Mouse (Mus musculus) embryo, embryonic 10.5 days (tissue): ENCODE data around the gene Cops3.

Experiments used
- DNase-seq: peaks from one replicate; pipeline ENCODE4 v3.0.0-alpha.2; 2015; ENCODE audit warnings: low spot score

Cops3 gene

GRCm38 (mm10) chr11:59810480-59811158 is 29.0 kb downstream of the Cops3 start:
- DNase-seq: no peak

- DNase-seq: peak; percentile 89
Observed at GRCm38 (mm10) chr11:59809670-59810474, 29.8 kb downstream of the Cops3 start, which contains the start of gene Flcn. Flcn (minus strand) TSS chr11:59810016.

- DNase-seq: peak; percentile 19
Observed at GRCm38 (mm10) chr11:59809071-59809669, 30.5 kb downstream of the Cops3 start.

DNA sequence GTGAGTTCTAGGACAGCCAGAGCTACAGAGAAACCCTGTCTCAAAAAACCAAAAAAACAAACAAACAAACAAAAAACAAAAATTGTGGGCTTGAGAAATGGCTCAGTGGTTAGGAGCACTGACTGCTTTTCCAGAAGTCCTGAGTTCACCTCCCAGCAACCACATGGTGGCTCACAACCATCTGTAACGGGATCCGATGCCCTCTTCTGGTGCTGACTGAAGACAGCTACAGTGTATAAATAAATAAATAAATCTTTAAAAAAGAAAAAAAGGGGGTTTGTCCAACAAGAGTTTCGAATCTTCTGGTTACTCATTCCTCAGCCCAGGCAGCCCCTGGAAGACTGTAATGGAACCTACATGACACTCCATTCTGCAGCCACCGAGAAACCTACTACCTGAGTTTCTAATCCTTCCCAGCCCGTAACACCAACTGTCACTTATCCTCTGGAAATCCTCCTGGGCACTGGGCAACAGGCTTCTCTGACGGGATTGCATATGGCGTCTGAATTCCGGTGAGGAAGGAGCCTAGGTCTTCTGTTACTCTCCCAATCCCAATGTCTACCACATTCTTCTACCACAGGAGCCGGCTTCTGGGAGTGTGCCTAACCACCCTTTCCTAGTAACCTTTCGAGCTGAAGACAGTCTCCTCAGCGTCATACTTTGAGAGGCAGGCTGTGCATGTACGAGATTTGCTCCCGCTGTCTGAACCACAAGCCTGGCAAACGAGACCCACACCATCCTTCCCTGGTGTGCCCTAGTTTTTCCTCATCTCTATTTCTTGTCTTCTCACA is 31.3 kb downstream of the Cops3 start:
- DNase-seq: no peak

GRCm38 (mm10) chr11:59805656-59806055 is 34.0 kb downstream of the Cops3 start:
- no peak for DNase-seq

DNA sequence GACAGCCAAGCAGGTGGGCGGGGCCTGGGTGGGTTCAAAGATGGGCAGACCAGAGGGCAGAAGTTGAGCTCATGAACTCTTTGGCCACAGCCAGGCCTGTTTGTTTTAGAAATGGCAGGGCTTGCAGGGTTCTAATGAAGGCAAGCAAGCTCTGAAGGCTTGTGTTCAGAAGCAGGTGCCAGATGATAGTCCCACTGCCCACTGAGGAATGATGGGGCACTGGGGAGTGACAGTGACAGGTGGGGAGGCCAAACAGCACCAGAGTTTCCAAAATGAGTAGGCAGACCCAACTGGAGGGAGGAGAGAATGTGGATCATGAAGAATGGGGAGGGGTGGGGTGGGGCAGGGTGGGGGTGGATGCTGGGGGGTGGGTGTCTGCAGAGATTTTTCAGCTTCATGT is 34.4 kb downstream of the Cops3 start:
- DNase-seq: no peak

- DNase-seq: no peak
Observed at GRCm38 (mm10) chr11:59804409-59805110, 35.1 kb downstream of the Cops3 start.

DNA sequence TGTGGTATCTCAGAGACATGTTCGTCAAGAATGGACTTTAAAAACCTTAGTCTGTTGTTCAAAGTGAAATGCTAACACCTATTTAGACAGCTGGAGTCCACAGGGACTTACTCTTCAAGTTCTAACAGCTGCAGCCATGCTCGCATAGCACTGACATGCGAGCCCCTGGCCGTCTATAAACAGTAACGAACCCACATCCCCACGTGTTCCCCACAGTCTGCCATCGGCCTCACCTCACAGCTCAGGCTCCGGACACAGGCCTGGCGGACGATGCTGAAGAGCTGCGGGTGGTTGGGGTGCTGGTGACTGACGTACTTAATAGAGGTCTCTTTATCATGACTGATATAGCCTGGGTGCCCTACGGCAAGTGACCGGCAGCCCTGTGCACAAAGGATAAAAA is 36.1 kb downstream of the Cops3 start:
- no peak for DNase-seq

GRCm38 (mm10) chr11:59801881-59802280 is 37.8 kb downstream of the Cops3 start:
- DNase-seq: no peak

DNA sequence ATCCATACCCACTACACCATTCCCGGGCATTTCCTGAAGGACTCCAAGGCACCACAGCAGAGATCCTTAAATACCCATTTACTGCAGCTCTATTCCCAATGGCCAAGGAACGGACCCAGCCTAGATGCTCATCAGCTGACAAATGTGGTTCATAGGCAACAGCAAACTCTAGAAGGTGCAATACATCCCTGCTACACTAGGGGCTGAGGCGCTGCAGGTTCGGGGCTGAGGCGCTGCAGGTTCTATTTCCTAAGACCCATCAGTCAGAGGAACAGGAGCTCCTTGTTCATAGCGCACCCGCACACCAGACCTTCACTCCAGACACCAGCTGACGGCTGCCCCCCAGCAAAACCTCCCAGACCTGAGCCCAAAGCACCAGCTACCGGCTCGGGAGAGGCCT is 39.2 kb downstream of the Cops3 start:
- DNase-seq: no peak

DNA sequence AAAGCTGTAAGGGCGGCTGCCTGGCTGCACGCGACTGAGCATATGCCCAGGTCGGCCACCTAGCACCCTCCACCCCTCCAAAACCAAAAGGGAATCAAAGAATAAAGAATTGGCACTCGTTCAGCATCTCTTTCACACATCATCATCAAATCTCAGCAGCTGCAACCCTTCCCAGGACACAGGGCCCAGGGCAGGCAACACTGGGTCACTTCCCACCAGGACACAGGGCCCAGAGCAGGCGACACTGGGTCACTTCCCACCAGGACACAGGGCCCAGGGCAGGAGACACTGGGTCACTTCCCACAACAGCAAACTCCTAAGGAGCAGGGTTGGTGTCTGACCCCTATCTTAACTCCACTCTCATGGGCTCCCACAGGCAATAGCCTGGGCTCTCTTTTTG is 46.2 kb downstream of the Cops3 start:
- no peak for DNase-seq

DNA sequence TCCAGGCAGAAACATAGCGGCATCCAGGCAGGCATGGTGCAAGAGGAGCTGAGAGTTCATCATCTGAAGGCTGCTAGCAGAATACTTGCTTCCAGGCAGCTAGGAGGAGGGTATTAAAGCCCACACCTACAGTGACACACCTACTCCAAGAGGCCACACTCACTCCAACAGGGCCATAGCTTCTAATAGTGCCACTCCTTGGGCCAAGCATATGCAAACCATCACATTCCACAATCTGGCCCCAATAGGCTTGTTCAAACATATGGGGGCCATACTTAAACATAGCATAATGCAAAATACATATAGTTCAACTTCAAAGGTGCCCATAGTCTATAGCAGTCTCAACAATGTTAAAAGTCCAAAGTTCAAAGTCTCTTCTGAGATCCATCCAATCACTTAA is 50.3 kb downstream of the Cops3 start:
- no peak for DNase-seq

DNA sequence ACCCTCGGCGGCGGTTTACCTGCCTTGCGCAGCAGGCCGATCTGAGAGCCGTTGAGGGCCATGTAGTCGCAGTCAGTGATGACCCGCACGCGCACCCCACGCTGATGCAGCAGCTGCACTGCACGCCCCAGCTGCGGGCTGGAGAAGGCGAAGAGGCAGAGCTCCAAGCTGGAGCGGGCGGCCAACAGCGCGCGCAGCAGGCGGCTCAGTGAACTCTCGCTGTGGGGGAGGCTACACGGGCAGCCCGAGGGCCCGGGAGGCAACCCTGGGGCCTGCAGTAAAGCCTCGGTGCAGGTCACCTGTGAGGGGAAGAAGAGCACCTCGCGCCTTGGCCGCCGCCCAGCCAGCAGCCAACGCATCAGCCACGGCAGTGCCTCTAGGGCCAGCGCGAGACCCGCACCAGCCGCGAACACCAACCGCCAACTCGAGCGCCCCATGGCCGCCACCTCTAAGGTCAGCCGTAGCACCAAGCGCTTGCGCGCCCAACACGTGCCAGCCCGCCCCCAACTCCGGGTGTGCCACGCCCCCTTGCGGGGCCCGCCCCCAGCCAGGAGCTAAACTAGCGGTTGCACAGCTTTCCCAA is 52.3 kb downstream of the Cops3 start, which contains the start of gene Pld6:
Gene Pld6, minus strand, starts transcription at position 447 of the 583 bp plus-strand sequence.
- DNase-seq: peak; percentile 79

- DNase-seq: no peak
Observed at GRCm38 (mm10) chr11:59786444-59787198, 53.0 kb downstream of the Cops3 start.

DNA sequence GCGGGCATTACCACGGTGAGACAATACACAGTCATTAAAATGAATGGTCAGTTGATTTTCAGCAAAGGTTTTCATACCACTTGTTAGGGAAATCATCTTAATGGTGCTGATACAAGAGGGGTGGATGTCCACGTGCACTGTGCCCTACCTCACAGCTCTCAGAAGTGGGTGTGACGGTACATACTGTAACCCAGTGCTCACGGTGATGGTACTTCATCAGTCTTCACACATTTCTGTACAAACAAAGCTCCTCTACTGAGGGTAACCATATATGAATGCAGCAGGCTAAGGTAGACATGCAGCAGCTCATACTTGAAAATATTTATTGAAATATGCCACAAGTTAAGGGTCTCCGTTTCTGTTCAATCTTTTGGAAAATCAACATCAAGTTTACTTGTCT is 56.0 kb downstream of the Cops3 start:
- no peak for DNase-seq

GRCm38 (mm10) chr11:59782091-59782590 is 57.5 kb downstream of the Cops3 start:
- DNase-seq: peak; percentile 5

- DNase-seq: no peak
Observed at GRCm38 (mm10) chr11:59780241-59780640, 59.4 kb downstream of the Cops3 start.

DNA sequence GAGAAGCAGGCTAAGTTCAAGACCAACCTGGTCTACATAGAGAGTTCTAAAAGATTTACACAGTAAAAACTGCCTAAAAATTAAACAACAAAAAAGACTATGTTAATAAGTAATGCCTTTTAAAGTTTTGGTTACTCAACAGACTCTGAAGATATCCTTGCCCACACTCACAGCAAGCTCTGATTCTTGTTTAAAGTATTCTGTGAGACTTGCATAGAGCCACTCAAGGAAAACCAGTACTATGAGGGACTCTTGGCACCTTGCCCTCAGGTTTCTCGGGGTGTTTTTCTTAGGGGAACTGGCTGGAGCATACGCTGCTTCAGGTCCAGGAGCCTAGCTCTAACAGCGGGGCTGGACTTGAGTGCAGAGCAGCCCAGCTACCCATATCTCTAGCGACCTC is 60.2 kb downstream of the Cops3 start:
- DNase-seq: no peak

GRCm38 (mm10) chr11:59778874-59779223 is 60.8 kb downstream of the Cops3 start:
- no peak for DNase-seq

DNA sequence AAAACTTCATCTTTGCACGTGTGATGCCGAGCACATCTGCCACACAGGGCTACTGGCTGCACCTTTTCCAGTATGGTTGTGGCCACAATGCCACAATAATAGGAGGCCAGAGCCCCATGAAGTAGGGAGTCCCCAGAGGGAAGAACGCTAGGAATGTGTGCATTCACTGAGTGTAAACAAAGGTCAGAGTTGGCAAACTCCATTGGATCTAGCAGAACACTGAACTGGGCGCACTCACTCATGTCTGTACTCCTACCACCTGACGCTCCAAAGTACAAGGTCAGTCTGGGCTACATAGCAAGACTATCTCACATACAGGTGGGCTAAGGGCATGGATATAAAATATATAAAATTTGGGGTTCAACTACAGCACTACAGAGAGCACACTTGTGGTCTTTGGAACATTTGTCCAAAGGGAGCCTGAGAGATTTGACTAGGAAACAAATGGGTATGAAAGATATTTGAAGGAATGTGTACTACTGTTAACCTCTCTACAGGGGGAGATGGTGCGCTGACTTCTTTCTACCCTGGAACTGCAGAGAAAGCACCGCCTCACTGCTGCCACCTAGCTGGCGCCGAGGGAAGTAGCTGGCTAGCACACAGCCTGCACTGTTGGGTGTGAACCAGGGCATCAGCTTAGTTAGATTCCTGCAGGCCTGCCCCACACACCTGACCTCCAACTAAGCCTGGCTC is 61.3 kb downstream of the Cops3 start:
- peak; percentile 80 for DNase-seq
